Mouse (Mus musculus) hindbrain, embryonic 14.5 days (tissue): ENCODE measurements around the gene Orc1. TPM values are rescaled to one million over a fixed set of nuclear protein-coding genes. Genes with fewer than 3 reads are reported as not detected.

ENCODE experiments used
- polyA plus RNA-seq: library from polyadenylated mRNA; unstranded; fragments of >200 nt; fragmentation: Nextera tagmentation; extraction: Ambion mirVana; gene quantifications from 2 replicates; pipeline ENCODE4 v1.2.1, GENCODE M21; 2014

Orc1 gene
- polyA plus RNA-seq, 1 experiment from 2014 or later: 1.0 TPM

Other genes starting within 250 kb of the Orc1 start
- 5.5 and 7.6 TPM in 2 replicates for gene Shisal2a, start 196.1 kb upstream of the Orc1 start, polyA plus RNA-seq
- gene Gpx7, start 172.5 kb upstream of the Orc1 start, polyA plus RNA-seq: 32.6 and 34.9 TPM in 2 replicates
- 37.7 and 54.8 TPM in 2 replicates for gene Tut4, start 120.0 kb upstream of the Orc1 start, polyA plus RNA-seq
- gene Prpf38a, start 87 bp upstream of the Orc1 start, polyA plus RNA-seq: 77.0 and 79.6 TPM in 2 replicates
- gene Cc2d1b, start 40.5 kb downstream of the Orc1 start, polyA plus RNA-seq: 15.5 and 17.6 TPM in 2 replicates
- gene 3110021N24Rik, start 140.2 kb downstream of the Orc1 start, polyA plus RNA-seq: 2.0 TPM in 2 replicates
- 7.3 and 8.2 TPM in 2 replicates for gene Zfyve9, start 201.4 kb downstream of the Orc1 start, polyA plus RNA-seq